Mouse (Mus musculus) lung, postnatal 0 days (tissue): Measurements from ENCODE around the gene Hspa5.
A peak's percentile ranks its signal among the peaks of the same experiment; 100 is the strongest.
"Not testable (repeated sequence)": the region's sequence is repeated elsewhere in the genome, so short reads cannot be mapped to it uniquely, and the experiment has no call there.

Experiments
- CTCF ChIP-seq: IDR thresholded peaks from 2 replicates; pipeline ENCODE4 v1.5.1; 2016; ENCODE audit warnings: antibody characterized with exemption, mild to moderate bottlenecking
- EP300 ChIP-seq: IDR thresholded peaks from 2 replicates; pipeline ENCODE4 v1.6.1; 2016; ENCODE audit warnings: antibody characterized with exemption, mild to moderate bottlenecking, control low read depth

GRCm38 (mm10) chr2:34792543-34792942 lies 20.8 kb downstream of the Hspa5 start:
- peak; percentile 15; the same call in 1 of the 2 replicates for TF ChIP-seq CTCF
- TF ChIP-seq EP300: not testable (repeated sequence)
